ENCODE assay signal across 1 mouse cellular context in genomic region chr3:65528614-65529470, GRCm38 (mm10).
TF ChIP-seq lines count a peak whose summit lies in the region.

No protein-coding gene starts in this region.

TF ChIP-seq in CH12.LX, 34 proteins besides CTCF, POLR2A, EP300 and RAD21 (continued from another document):
- peak; percentile 74 for TF ChIP-seq MAX (IDR thresholded peaks at IDR 0.05; ENCODE audit: low read length)
- no peak for TF ChIP-seq NRF1 (IDR thresholded peaks at IDR 0.05; ENCODE audit: low read depth, low read length)
- no peak for TF ChIP-seq NELFE (IDR thresholded peaks at IDR 0.05; ENCODE audit: low read depth, low read length)
- TF ChIP-seq TBP (conservative IDR thresholded peaks at IDR 0.05; ENCODE audit: low read depth, low read length) = no peak
- no peak for TF ChIP-seq ZKSCAN1 (IDR thresholded peaks at IDR 0.05; ENCODE audit: borderline replicate concordance, low read depth, low read length)
- TF ChIP-seq BHLHE40 (IDR thresholded peaks at IDR 0.05; ENCODE audit: low read depth, low read length) = no peak
- peak; percentile 54 for TF ChIP-seq SIN3A (IDR thresholded peaks at IDR 0.05; ENCODE audit: low read length)
- no peak for TF ChIP-seq GABPA (IDR thresholded peaks at IDR 0.05; ENCODE audit: insufficient replicate concordance, low read depth, low read length)
- no peak for TF ChIP-seq MAFK (IDR thresholded peaks at IDR 0.05; ENCODE audit: insufficient replicate concordance, low read length)
- peak; percentile 89 for TF ChIP-seq MXI1 (IDR thresholded peaks at IDR 0.05; ENCODE audit: low read depth, low read length)
- TF ChIP-seq ZNF384 (IDR thresholded peaks at IDR 0.05; ENCODE audit: low read depth, low read length) = no peak
- TF ChIP-seq RCOR1 (conservative IDR thresholded peaks at IDR 0.05; ENCODE audit: low read depth, low read length) = no peak
- TF ChIP-seq JUND (conservative IDR thresholded peaks at IDR 0.05; ENCODE audit: low read depth, low read length) = no peak
- no peak for TF ChIP-seq ZC3H11A (IDR thresholded peaks at IDR 0.05; ENCODE audit: low read depth, low read length)
- no peak for TF ChIP-seq CHD2 (IDR thresholded peaks at IDR 0.05; ENCODE audit: low read length)
